Mouse (Mus musculus) CH12F3 (cell line): Measurements from ENCODE around the gene Wbp4.

Experiments
- in situ Hi-C: fragments of 300-500 bp; cut with MboI; formaldehyde crosslinking; loops from 2 replicates; pipeline ENCODE4 v1.14.3; 2020; ENCODE audit warnings: low sequenced_read_pairs

Gene Wbp4

GRCm38 (mm10) chr14:79508662-79509305, 27.5 kb upstream of the Wbp4 start:
- in situ Hi-C loops, result no loop called here

DNA sequence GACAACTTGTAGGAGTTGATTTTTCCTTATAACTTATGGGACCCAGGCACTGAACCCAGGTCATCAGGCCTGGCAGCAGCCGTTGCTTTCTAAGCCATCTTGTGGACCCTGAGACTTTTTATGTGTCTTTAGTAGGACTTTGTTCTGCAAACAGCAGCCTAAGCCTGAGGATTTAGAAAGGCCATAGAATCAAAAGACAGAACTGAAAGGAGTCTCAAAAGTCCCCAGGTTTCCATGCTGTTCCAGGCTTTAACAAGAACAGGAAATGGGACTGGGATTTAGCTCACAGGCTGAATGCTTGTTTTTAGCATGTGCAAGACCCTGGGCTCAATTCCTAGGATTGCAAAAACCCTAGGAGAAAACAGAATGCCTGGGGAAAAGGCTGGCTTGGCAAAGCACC, 26.5 kb upstream of the Wbp4 start:
- in situ Hi-C loops, result no loop called here

DNA sequence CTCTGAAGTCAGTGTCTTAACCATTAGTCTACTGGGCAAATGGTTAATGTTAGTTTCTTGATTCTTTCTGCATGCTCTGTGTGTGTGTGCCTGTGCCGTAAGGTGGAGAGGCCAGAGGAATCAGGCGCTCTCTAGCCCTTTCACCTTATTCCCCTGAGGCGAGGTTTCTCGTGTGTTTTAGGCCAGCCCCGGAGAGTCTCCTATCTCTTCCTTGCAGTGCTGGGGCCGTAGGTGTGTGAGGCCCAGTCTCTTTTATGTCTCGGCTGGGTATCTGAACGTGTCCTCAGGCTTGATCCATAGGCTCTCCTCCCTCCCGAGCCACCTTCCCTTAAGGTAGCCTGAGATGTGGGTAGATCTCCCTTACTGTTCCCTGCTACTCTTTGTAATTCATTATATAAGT, 24.9 kb upstream of the Wbp4 start:
- in situ Hi-C loops, result no loop called here

DNA sequence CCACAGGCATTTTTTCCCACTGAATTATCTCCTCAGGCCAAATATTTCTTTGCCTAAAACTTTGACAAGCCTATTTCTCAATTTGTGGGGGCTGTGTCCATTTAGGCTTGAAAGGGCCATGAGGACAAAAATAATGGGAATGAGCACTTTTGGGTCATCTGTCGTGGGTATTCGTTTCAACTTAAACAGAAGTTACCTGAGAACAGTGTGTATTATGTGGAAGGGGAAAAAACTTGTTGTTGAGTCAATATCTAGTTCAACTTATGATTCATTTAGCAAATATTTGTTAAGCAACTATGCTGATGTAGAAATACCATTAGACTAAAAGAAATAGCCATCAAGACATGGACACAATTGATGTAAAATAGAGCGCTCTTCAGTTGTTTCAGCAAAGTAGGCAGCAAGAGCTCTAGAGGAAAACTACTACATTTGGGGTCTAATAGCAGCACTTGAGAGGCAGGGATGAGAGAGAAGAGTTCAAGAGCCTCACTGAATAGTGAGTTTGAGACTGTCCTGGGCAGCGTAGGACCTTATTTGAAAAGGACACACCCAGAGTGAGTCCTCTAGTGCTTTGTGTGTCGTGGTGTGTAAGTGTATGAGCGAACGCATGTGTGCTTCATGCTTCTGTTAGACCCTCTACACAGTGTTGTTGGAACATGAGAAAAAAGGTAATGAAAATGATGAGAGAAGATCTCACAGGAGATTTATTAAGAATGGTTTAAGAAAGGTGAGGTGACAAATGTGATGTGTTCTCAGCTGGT, 23.1 kb upstream of the Wbp4 start:
- in situ Hi-C loops, result no loop called here

- in situ Hi-C loops, result no loop called here
Observed at GRCm38 (mm10) chr14:79503371-79504075, 22.2 kb upstream of the Wbp4 start.

GRCm38 (mm10) chr14:79500756-79501155, 19.4 kb upstream of the Wbp4 start:
- in situ Hi-C loops, result no loop called here

GRCm38 (mm10) chr14:79499326-79499725, 18.0 kb upstream of the Wbp4 start:
- in situ Hi-C loops, result no loop called here

DNA sequence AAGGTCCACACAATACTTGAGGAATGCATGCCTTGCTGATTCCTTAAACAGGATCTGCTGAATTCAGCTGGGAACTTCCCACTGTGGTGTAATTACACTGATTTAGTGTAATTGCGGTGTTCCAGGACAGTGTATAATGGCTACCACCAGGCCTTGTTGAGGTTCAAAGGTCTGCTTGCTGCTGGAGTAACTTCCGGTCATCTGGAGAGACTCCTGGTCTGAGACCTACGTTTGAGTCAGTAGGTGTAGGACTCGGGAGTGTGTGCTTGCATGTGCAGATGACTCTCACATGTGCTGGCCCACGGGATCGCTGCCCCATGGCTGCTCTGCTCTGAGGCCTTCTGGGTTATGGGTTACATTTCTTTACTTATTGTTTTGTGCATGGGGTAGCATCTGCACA, 13.0 kb upstream of the Wbp4 start:
- in situ Hi-C loops, result no loop called here

GRCm38 (mm10) chr14:79490246-79490645, 8.9 kb upstream of the Wbp4 start:
- in situ Hi-C loops, result no loop called here

DNA sequence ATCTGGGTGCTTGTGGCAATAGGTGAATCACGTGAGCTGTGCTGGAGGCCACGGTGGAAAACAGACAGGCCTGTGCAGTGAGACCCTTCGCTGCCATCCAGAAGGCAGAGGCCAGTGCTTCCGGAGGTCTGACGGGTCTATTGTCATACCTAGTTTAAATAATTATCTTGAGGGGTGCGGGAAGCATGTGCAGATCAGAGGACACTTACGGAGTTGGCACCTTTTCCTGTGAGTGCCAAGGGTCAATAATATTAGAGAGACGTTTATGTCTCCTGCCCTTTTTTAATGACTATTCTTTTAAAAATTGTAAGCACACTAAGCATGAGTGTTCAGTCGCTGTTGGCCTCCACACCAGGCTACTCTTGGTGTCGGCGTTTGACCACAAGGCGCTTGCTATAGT, 7.8 kb upstream of the Wbp4 start:
- in situ Hi-C loops, result no loop called here

GRCm38 (mm10) chr14:79488531-79488930, 7.2 kb upstream of the Wbp4 start:
- in situ Hi-C loops, result no loop called here

GRCm38 (mm10) chr14:79486993-79487731, 5.8 kb upstream of the Wbp4 start:
- in situ Hi-C loops, result no loop called here

DNA sequence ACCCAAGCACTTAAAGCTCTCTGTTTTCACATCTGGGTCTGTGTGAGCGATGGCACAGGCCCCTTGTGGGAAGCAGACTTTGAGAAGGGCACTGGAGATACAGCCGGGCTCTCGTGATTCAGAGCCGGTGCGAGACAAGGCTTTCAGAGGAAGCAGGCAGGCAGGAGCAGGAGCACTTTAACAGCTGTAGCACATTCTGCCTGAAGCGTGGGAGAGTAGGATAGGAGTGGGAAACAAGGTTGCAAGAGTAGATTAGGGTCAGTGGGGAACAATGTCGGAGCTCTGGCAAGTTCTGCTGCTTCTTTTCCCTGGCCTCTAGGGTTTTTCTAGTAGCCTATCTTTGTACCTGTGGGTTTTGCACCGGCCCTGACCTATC, 5.3 kb upstream of the Wbp4 start:
- in situ Hi-C loops, result no loop called here

DNA sequence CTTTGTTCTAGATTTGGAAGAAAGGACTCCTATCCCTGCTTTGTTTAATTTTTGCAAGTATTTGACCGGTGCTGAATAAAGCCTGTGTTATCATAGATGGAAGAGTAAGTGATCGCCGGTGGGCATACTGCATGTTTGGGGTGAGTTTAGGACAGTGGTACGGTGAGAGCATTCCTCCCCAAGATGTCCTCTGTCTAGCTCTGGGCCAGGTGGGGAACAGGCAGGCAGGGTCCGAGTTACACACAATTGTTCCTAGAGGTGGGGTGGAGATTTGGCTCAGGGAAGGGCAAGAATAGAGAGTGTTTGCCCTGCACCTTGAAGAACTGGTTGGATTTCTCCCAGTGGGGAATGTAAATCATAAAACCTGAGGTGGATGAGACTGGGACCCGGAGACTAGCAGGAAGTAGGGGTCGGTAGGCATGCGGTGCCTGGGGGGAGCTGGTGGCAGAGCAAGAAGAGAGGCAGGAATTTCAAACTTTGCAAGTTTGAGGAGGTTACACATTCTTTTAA, 2.3 kb upstream of the Wbp4 start:
- in situ Hi-C loops, result no loop called here

GRCm38 (mm10) chr14:79482747-79483355, 1.5 kb upstream of the Wbp4 start:
- in situ Hi-C loops, result no loop called here

DNA sequence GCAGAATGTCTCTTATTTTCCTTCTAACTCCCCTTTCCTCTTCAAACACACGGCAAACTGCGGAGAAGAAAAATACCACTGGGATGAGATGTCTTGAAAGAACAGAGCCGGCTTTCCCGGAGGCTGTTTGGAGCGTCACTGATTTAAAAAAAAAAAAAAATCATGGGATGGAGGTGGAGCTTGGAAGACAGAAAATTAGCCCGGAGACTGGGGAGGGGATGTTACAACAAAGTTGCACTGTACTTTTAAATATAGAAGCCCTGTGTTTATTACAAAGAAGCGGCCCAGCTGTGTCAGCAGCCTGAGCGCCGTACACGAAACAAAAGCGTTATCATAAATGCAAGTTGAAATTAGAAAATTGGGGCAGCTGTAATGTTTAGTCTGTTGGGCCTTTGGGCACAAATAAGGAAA, 936 bp upstream of the Wbp4 start:
- in situ Hi-C loops, result no loop called here

DNA sequence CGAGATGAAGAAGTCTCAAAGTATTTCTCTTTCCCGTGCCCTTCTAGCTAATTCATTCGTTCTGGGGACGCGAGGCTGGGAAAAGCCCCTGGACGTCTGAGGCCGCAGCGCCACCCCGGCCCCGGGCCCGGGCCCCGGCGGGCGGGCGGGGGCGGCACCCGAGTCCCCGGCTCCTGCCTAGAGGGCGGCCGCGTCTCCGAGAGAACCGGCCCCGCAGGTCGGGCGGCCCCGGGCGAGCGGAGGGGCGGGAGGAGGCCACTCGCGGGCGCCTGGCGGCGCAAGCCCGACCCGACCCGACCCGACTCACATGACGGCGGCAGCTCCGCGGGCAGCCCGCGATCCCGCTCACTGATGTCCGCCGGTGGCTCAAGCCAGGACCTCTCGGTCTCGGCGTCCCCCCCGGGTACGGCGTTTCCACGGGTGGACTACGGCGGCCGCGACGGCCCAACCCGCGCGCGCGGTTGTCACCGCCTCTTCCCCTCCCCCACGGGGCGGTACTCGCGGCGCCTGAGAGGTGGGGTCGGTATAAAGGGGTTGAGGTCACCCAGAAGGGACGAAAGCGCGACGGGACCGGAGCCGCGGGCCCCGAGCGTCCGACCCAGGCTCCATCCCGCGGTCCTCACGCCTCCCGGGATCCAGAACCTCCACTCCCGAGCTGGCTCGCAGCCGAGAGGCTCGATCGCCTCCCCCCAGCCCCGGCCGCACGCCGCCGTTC, 539 bp downstream of the Wbp4 start, which contains the start of gene Elf1:
Gene Elf1, plus strand, starts transcription at position 571 of the 715 bp plus-strand sequence.
- in situ Hi-C loops, result no loop called here

DNA sequence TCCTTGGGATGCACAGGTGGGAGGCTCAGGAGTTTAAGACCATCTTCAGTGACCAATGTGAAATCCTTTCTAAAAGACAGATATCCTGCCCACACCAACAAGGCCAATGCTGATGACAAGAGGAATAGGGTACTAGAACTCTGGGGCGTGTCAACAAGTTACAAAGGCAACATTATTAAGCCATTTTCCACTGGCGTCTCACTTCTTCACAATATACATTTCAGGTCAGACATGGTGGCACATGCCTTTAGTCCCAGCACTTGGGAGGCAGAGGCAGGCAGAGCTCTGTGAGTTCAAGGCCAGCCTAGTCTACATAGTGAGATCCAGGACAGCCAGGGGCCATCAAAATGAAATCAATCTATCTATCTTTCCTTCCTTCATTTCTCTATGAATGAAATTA, 7.9 kb downstream of the Wbp4 start:
- in situ Hi-C loops, result no loop called here

- in situ Hi-C loops, result loop anchor here (5.0 kb wide), 1 partner anchor 70 kb away; the partner anchor contains the start of gene Mtrf1
Observed at GRCm38 (mm10) chr14:79467621-79468020, 13.7 kb downstream of the Wbp4 start.

GRCm38 (mm10) chr14:79465623-79466022, 15.7 kb downstream of the Wbp4 start:
- in situ Hi-C loops, result loop anchor here (5.0 kb wide), 1 partner anchor 68 kb away; the partner anchor contains the start of gene Mtrf1
